Mouse (Mus musculus) embryonic facial prominence, embryonic 11.5 days (tissue): ENCODE results near the gene Irgc1. TPM values are rescaled to one million over a fixed set of nuclear protein-coding genes. Genes with fewer than 3 reads are reported as not detected.

ENCODE experiments used
- ATAC-seq: fragments of 200-750 bp; cut with Nextera tagmentation; replicated peaks from 2 replicates; pipeline ENCODE4 v1.8.0; 2017; ENCODE audit warnings: low read depth; ENCODE audit not compliant: insufficient number of reproducible peaks, low FRiP score, low TSS enrichment
- DNase-seq: peaks from one replicate; pipeline ENCODE4 v3.0.0-alpha.2; 2015; ENCODE audit warnings: low spot score
- H3K27ac ChIP-seq: fragments of 300-500 bp; sonication (generic); replicated peaks from 2 replicates; pipeline ENCODE4 v1.5.1; 2014; ENCODE audit warnings: mild to moderate bottlenecking, low read depth, low read length, control low read depth
- H3K27me3 ChIP-seq: fragments of 300-500 bp; sonication (generic); 2 replicates; pipeline ENCODE4 v1.6.1; 2014; ENCODE audit warnings: mild to moderate bottlenecking, low read length, moderate library complexity, mixed read lengths; ENCODE audit not compliant: control insufficient read depth, insufficient read depth
- H3K36me3 ChIP-seq: fragments of 300-500 bp; sonication (generic); replicated peaks from 2 replicates; pipeline ENCODE4 v1.6.1; 2014; ENCODE audit warnings: low read depth, mild to moderate bottlenecking, low read length, moderate library complexity, mixed read lengths; ENCODE audit not compliant: control insufficient read depth, insufficient read depth
- H3K4me1 ChIP-seq: fragments of 300-500 bp; sonication (generic); 2 replicates; pipeline ENCODE4 v1.6.1; 2014; ENCODE audit warnings: low read length, mixed read lengths; ENCODE audit not compliant: control insufficient read depth, insufficient read depth
- H3K4me2 ChIP-seq: fragments of 300-500 bp; sonication (generic); 2 replicates; pipeline ENCODE4 v1.6.1; 2014; ENCODE audit warnings: low read depth, mild to moderate bottlenecking, control low read depth, low read length, moderate library complexity
- H3K4me3 ChIP-seq: fragments of 300-500 bp; sonication (generic); 2 replicates; pipeline ENCODE4 v1.5.1; 2014; ENCODE audit warnings: low read depth, low read length, control low read depth
- H3K9ac ChIP-seq: fragments of 300-500 bp; sonication (generic); replicated peaks from 2 replicates; pipeline ENCODE4 v1.6.1; 2014; ENCODE audit warnings: mild to moderate bottlenecking, control low read depth, low read length
- H3K9me3 ChIP-seq: fragments of 300-500 bp; sonication (generic); replicated peaks from 2 replicates; pipeline ENCODE4 v1.6.1; 2016; ENCODE audit warnings: mild to moderate bottlenecking, low read length, inconsistent platforms, mixed read lengths; ENCODE audit not compliant: control insufficient read depth
- WGBS: fragments of 180-500 bp; shearing (Covaris S2); extraction: QIAGEN DNeasy Blood & Tissue Kit; methylation state at CpG from one replicate; pipeline ENCODE4 v1.1.7; 2014; 5-methylcytosine and 5-hydroxymethylcytosine counted together
- polyA plus RNA-seq: library from polyadenylated mRNA; unstranded; fragments of >200 nt; fragmentation: Nextera tagmentation; extraction: Ambion mirVana; gene quantifications from 2 replicates; pipeline ENCODE4 v1.2.1, GENCODE M21; 2014

Gene Irgc1
- polyA plus RNA-seq, 1 experiment from 2014 or later: not detected

GRCm38 (mm10) chr7:24390512-24390911 is 61.6 kb downstream of the Irgc1 start:
- no peaks in the 10 kb centered on the region for H3K36me3 ChIP-seq
- no peak overlapping the region for H3K4me3 ChIP-seq
- ATAC-seq (no peak), DNase-seq (no peak)
- no peaks in the 10 kb centered on the region for H3K27me3 ChIP-seq
- no peak overlapping the region for H3K9ac ChIP-seq
- no peaks in the 10 kb centered on the region for H3K9me3 ChIP-seq
- no peak overlapping the region for H3K27ac ChIP-seq
- H3K4me1 ChIP-seq: no peaks in the 10 kb centered on the region
- WGBS: 60% methylated on average over 7 of the region's 7 CpGs
- H3K4me2 ChIP-seq: no peak overlapping the region

GRCm38 (mm10) chr7:24389516-24390187 is 62.4 kb downstream of the Irgc1 start:
- Histone ChIP-seq H3K36me3 (no peaks in the 10 kb centered on the region), H3K27me3 (no peaks in the 10 kb centered on the region), H3K4me1 (no peaks in the 10 kb centered on the region), H3K9ac (no peak overlapping the region), H3K4me2 (no peak overlapping the region), H3K9me3 (no peaks in the 10 kb centered on the region), H3K4me3 (no peak overlapping the region), H3K27ac (no peak overlapping the region)
- DNase-seq (no peak), ATAC-seq (no peak)
- WGBS: 46% methylated on average over 13 of the region's 13 CpGs

- no peak overlapping the region for H3K27ac ChIP-seq
- H3K4me2 ChIP-seq: no peak overlapping the region
- no peak for DNase-seq
- H3K4me3 ChIP-seq: no peak overlapping the region
- no peak overlapping the region for H3K9ac ChIP-seq
- WGBS: 85% methylated on average over 10 of the region's 10 CpGs
- H3K9me3 ChIP-seq: no peaks in the 10 kb centered on the region
- H3K27me3 ChIP-seq: no peaks in the 10 kb centered on the region; the same call in 1 of the 2 replicates
- no peaks in the 10 kb centered on the region for H3K36me3 ChIP-seq
- no peak for ATAC-seq
- no peaks in the 10 kb centered on the region for H3K4me1 ChIP-seq
These were observed 65.0 kb downstream of the Irgc1 start for GRCm38 (mm10) chr7:24387059-24387556.

GRCm38 (mm10) chr7:24384827-24385226 is 67.3 kb downstream of the Irgc1 start:
- ATAC-seq: no peak
- WGBS: 8% methylated on average over 11 of the region's 11 CpGs

GRCm38 (mm10) chr7:24384070-24384469 is 68.0 kb downstream of the Irgc1 start:
- ATAC-seq (no peak), DNase-seq (no peak)
- Histone ChIP-seq H3K36me3 (no peaks in the 10 kb centered on the region), H3K4me2 (no peak overlapping the region), H3K4me3 (no peak overlapping the region), H3K27me3 (no peaks in the 10 kb centered on the region; the same call in 1 of the 2 replicates), H3K4me1 (peaks cover 2% of the 10 kb centered on the region; the same call in 1 of the 2 replicates), H3K9ac (no peak overlapping the region), H3K9me3 (no peaks in the 10 kb centered on the region), H3K27ac (no peak overlapping the region)
- 66% methylated on average over 6 of the region's 6 CpGs for WGBS

More at GRCm38 (mm10) chr7:24384827-24385226, 67.3 kb downstream of the Irgc1 start:
- peak; percentile 80 for DNase-seq
- Histone ChIP-seq H3K4me2 (no peak overlapping the region), H3K27me3 (no peaks in the 10 kb centered on the region; the same call in 1 of the 2 replicates), H3K9me3 (no peaks in the 10 kb centered on the region), H3K4me3 (no peak overlapping the region), H3K36me3 (no peaks in the 10 kb centered on the region), H3K9ac (0 out of 2 replicates have a peak overlapping the region, but pooled peaks have one; percentile 18), H3K4me1 (peaks cover 2% of the 10 kb centered on the region; the same call in 1 of the 2 replicates), H3K27ac (no peak overlapping the region)

DNA sequence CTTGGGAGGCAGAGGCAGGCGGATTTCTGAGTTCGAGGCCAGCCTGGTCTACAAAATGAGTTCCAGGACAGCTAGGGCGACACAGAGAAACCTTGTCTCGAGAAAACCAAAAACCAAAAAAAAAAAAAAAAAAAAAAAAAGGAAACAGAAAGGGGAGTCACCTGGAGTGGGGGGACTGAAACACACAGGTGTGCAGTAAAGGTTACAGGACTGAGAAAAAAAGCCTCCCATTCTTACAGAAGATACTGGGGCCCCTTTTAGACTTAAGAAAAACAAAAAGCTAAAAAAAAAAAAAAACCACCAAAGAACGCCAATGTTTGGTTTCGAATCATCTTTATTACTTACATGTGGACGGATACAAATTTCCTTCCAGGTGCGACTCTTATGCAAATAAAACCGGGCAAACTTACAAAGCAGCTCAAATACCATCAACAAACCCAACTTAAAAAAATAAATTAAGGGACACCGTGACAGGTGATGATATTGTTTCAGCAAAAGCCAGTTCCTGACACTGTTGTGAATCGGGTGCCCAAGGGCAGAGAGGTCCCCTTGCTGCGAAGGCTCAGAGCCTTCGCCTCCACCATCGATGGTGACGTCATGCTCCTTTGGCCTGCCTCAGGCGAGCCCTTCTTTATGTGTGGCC is 69.2 kb downstream of the Irgc1 start:
- Histone ChIP-seq H3K9me3 (no peaks in the 10 kb centered on the region), H3K4me2 (no peak overlapping the region), H3K4me1 (peaks cover 2% of the 10 kb centered on the region; the same call in 1 of the 2 replicates), H3K27me3 (no peaks in the 10 kb centered on the region; the same call in 1 of the 2 replicates), H3K4me3 (no peak overlapping the region), H3K36me3 (no peaks in the 10 kb centered on the region), H3K9ac (no peak overlapping the region), H3K27ac (no peak overlapping the region)
- DNase-seq (no peak), ATAC-seq (no peak)
- 73% methylated on average over 16 of the region's 16 CpGs for WGBS

Other genes with a start within 250 kb of the Irgc1 start
- gene Zfp111, start 240.9 kb downstream of the Irgc1 start, polyA plus RNA-seq: 12.2 and 13.8 TPM in 2 replicates
- gene Zfp109, start 214.7 kb downstream of the Irgc1 start, polyA plus RNA-seq: 5.1 and 5.7 TPM in 2 replicates
- gene Zfp108, start 197.5 kb downstream of the Irgc1 start, polyA plus RNA-seq: 3.8 and 4.0 TPM in 2 replicates
- 9.8 and 11.7 TPM in 2 replicates for gene Zfp93, start 181.9 kb downstream of the Irgc1 start, polyA plus RNA-seq
- gene Zfp61, start 151.1 kb downstream of the Irgc1 start, polyA plus RNA-seq: 48.0 and 58.8 TPM in 2 replicates
- gene Zfp94, start 135.6 kb downstream of the Irgc1 start, polyA plus RNA-seq: 10.7 and 15.2 TPM in 2 replicates
- not detected in 2 replicates for gene Tescl, start 118.4 kb downstream of the Irgc1 start, polyA plus RNA-seq
- not detected in 2 replicates for gene Lypd5, start 103.1 kb downstream of the Irgc1 start, polyA plus RNA-seq
- gene Kcnn4, start 82.0 kb downstream of the Irgc1 start, polyA plus RNA-seq: 2.2 and 2.3 TPM in 2 replicates
- 13.8 and 18.6 TPM in 2 replicates for gene Smg9, start 52.7 kb downstream of the Irgc1 start, polyA plus RNA-seq
- 1.1 and 2.1 TPM in 2 replicates for gene Plaur, start 10.2 kb upstream of the Irgc1 start, polyA plus RNA-seq
- 1.9 and 3.6 TPM in 2 replicates for gene Cadm4, start 29.7 kb upstream of the Irgc1 start, polyA plus RNA-seq
- gene Zfp428, start 54.7 kb upstream of the Irgc1 start, polyA plus RNA-seq: 52.5 and 58.0 TPM in 2 replicates
- gene AC161166.1, start 60.2 kb upstream of the Irgc1 start, polyA plus RNA-seq: 0.25 and 0.32 TPM in 2 replicates
- 8.0 and 8.7 TPM in 2 replicates for gene Irgq, start 78.4 kb upstream of the Irgc1 start, polyA plus RNA-seq
- not detected in 2 replicates for gene Pinlyp, start 93.8 kb upstream of the Irgc1 start, polyA plus RNA-seq
- 99.0 and 111 TPM in 2 replicates for gene Xrcc1, start 94.0 kb upstream of the Irgc1 start, polyA plus RNA-seq
- gene Ethe1, start 135.2 kb upstream of the Irgc1 start, polyA plus RNA-seq: 24.4 and 27.2 TPM in 2 replicates
- 0.91 and 1.4 TPM in 2 replicates for gene Zfp575, start 135.3 kb upstream of the Irgc1 start, polyA plus RNA-seq
- gene Phldb3, start 158.5 kb upstream of the Irgc1 start, polyA plus RNA-seq: 0.10 and 0.13 TPM in 2 replicates
- gene Lypd3, start 184.3 kb upstream of the Irgc1 start, polyA plus RNA-seq: 2.0 and 2.1 TPM in 2 replicates
- not detected in 2 replicates for gene Tex101, start 224.4 kb upstream of the Irgc1 start, polyA plus RNA-seq